Mouse (Mus musculus): ENCODE measurements around the gene Kpna2. TPM values are rescaled to one million over a fixed set of nuclear protein-coding genes. Genes with fewer than 3 reads are reported as not detected.

Kpna2 gene
- polyA plus RNA-seq, 1 experiment: 50.9 TPM

DNA sequence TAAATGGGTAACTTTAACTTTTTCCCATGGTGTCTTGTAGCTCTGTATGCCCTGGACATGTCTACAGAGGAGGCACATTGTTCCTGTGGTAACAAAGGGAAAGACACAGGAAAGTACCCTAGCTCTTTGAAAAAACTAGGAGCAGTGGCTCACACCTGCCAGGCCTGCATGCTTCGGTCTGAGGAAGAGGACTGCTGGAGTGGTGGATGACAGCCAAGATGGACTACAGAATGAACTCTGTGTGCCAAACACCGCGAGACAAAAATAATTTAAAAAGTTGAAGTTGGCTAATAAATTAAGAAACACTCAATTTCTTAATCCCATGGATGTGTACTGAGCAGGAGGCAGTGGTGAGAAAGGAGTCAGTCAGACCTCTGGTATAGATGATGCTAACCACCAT, 42.1 kb upstream of the Kpna2 start:
- H3ac ChIP-seq (ENCODE audit: control insufficient read depth, insufficient read length, low read depth): no peak overlapping the region
- no peak overlapping the region for H3K4me3 ChIP-seq (ENCODE audit: insufficient read depth, poor library complexity, severe bottlenecking)
- H3K36me3 ChIP-seq (ENCODE audit: control insufficient read depth, insufficient read depth): peaks cover 62% of the 10 kb centered on the region
- no peaks in the 10 kb centered on the region for H3K27me3 ChIP-seq (ENCODE audit: control insufficient read depth, insufficient read depth, insufficient read length)
- TF ChIP-seq CEBPB (IDR thresholded peaks at IDR 0.05; ENCODE audit: low read depth) (no peak), MYOD1 (IDR thresholded peaks at IDR 0.05; ENCODE audit: control insufficient read depth, insufficient read length, low read depth) (no peak), MAX (IDR thresholded peaks at IDR 0.05) (no peak)
- peaks cover 1% of the 10 kb centered on the region for H3K79me3 ChIP-seq (ENCODE audit: low read depth)
- no peaks in the 10 kb centered on the region for H3K79me2 ChIP-seq (ENCODE audit: control insufficient read depth, insufficient read depth)

DNA sequence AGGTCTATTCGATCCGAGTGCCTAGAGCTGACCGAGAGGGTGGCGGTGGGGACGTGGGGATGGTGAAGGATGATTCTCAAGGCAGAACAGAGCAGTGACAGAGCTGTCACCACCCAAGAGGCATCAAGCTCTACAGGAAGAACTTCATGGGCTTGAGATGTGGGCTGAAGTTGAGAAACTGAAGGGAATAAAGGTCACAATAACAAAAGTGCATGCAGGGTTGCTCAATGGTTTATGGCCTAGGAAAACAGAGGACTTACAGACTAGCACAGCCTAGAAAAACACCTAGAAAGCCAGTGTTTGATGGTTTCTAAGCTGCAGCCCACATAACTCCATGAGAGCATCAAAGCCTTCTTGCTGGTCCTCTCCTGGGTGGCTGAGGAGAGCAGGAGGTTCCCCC, 40.1 kb upstream of the Kpna2 start:
- TF ChIP-seq CEBPB (IDR thresholded peaks at IDR 0.05; ENCODE audit: low read depth) (no peak), MYOG (IDR thresholded peaks at IDR 0.05; ENCODE audit: control insufficient read depth, extremely low read depth, insufficient read length) (no peak), MAX (IDR thresholded peaks at IDR 0.05) (no peak), MYOD1 (IDR thresholded peaks at IDR 0.05; ENCODE audit: control insufficient read depth, insufficient read length, low read depth) (no peak), CTCF (IDR thresholded peaks at IDR 0.05; ENCODE audit: control insufficient read depth, insufficient read depth, insufficient read length) (no peak), USF1 (IDR thresholded peaks at IDR 0.05; ENCODE audit: low read depth) (no peak), FOSL1 (IDR thresholded peaks at IDR 0.05; ENCODE audit: insufficient read depth, low read length, poor library complexity, severe bottlenecking) (no peak)
- peaks cover 54% of the 10 kb centered on the region for H3K36me3 ChIP-seq (ENCODE audit: control insufficient read depth, insufficient read depth)
- H3K4me3 ChIP-seq (ENCODE audit: insufficient read depth, poor library complexity, severe bottlenecking): no peak overlapping the region
- no peaks in the 10 kb centered on the region for H3K27me3 ChIP-seq (ENCODE audit: control insufficient read depth, insufficient read depth, insufficient read length)
- H3K79me3 ChIP-seq (ENCODE audit: low read depth): peaks cover 1% of the 10 kb centered on the region
- H3K79me2 ChIP-seq (ENCODE audit: control insufficient read depth, insufficient read depth): no peaks in the 10 kb centered on the region
- no peak overlapping the region for H3ac ChIP-seq (ENCODE audit: control insufficient read depth, insufficient read length, low read depth)

- no peaks in the 10 kb centered on the region for H3K79me2 ChIP-seq (ENCODE audit: control insufficient read depth, insufficient read depth)
- TF ChIP-seq CTCF (IDR thresholded peaks at IDR 0.05; ENCODE audit: control insufficient read depth, insufficient read depth, insufficient read length): no peak
- no peak for TF ChIP-seq USF1 (IDR thresholded peaks at IDR 0.05; ENCODE audit: low read depth)
- no peak for TF ChIP-seq FOSL1 (IDR thresholded peaks at IDR 0.05; ENCODE audit: insufficient read depth, low read length, poor library complexity, severe bottlenecking)
- no peak for TF ChIP-seq MAX (IDR thresholded peaks at IDR 0.05)
- TF ChIP-seq MYOD1 (IDR thresholded peaks at IDR 0.05; ENCODE audit: control insufficient read depth, insufficient read length, low read depth): no peak
- TF ChIP-seq MYOG (IDR thresholded peaks at IDR 0.05; ENCODE audit: control insufficient read depth, extremely low read depth, insufficient read length): no peak
- TF ChIP-seq CEBPB (IDR thresholded peaks at IDR 0.05; ENCODE audit: low read depth): no peak
- peaks cover 21% of the 10 kb centered on the region for H3K36me3 ChIP-seq (ENCODE audit: control insufficient read depth, insufficient read depth)
- no peaks in the 10 kb centered on the region for H3K27me3 ChIP-seq (ENCODE audit: control insufficient read depth, insufficient read depth, insufficient read length)
- H3K4me3 ChIP-seq (ENCODE audit: insufficient read depth, poor library complexity, severe bottlenecking): no peak overlapping the region
- no peak overlapping the region for H3ac ChIP-seq (ENCODE audit: control insufficient read depth, insufficient read length, low read depth)
- no peaks in the 10 kb centered on the region for H3K79me3 ChIP-seq (ENCODE audit: low read depth)
Observed at GRCm38 (mm10) chr11:107034085-107034810, 34.9 kb upstream of the Kpna2 start.

GRCm38 (mm10) chr11:107031635-107032034, 32.3 kb upstream of the Kpna2 start:
- H3K4me3 ChIP-seq (ENCODE audit: insufficient read depth, poor library complexity, severe bottlenecking): no peak overlapping the region
- H3K79me2 ChIP-seq (ENCODE audit: control insufficient read depth, insufficient read depth): no peaks in the 10 kb centered on the region
- H3K27me3 ChIP-seq (ENCODE audit: control insufficient read depth, insufficient read depth, insufficient read length): no peaks in the 10 kb centered on the region
- TF ChIP-seq USF1 (IDR thresholded peaks at IDR 0.05; ENCODE audit: low read depth): no peak
- TF ChIP-seq FOSL1 (IDR thresholded peaks at IDR 0.05; ENCODE audit: insufficient read depth, low read length, poor library complexity, severe bottlenecking): no peak
- TF ChIP-seq MAX (IDR thresholded peaks at IDR 0.05): no peak
- no peak for TF ChIP-seq MYOG (IDR thresholded peaks at IDR 0.05; ENCODE audit: control insufficient read depth, extremely low read depth, insufficient read length)
- TF ChIP-seq CTCF (IDR thresholded peaks at IDR 0.05; ENCODE audit: control insufficient read depth, insufficient read depth, insufficient read length): no peak
- TF ChIP-seq CEBPB (IDR thresholded peaks at IDR 0.05; ENCODE audit: low read depth): no peak
- TF ChIP-seq MYOD1 (IDR thresholded peaks at IDR 0.05; ENCODE audit: control insufficient read depth, insufficient read length, low read depth): no peak
- H3K36me3 ChIP-seq (ENCODE audit: control insufficient read depth, insufficient read depth): peaks cover 6% of the 10 kb centered on the region
- no peak overlapping the region for H3ac ChIP-seq (ENCODE audit: control insufficient read depth, insufficient read length, low read depth)
- no peaks in the 10 kb centered on the region for H3K79me3 ChIP-seq (ENCODE audit: low read depth)

- Histone ChIP-seq H3K36me3 (ENCODE audit: control insufficient read depth, insufficient read depth) (no peaks in the 10 kb centered on the region), H3K79me3 (ENCODE audit: low read depth) (no peaks in the 10 kb centered on the region)
- no peak for TF ChIP-seq MYOG (IDR thresholded peaks at IDR 0.05; ENCODE audit: control insufficient read depth, extremely low read depth, insufficient read length)
- TF ChIP-seq USF1 (IDR thresholded peaks at IDR 0.05; ENCODE audit: low read depth): no peak
- TF ChIP-seq FOSL1 (IDR thresholded peaks at IDR 0.05; ENCODE audit: insufficient read depth, low read length, poor library complexity, severe bottlenecking): no peak
- TF ChIP-seq MYOD1 (IDR thresholded peaks at IDR 0.05; ENCODE audit: control insufficient read depth, insufficient read length, low read depth): no peak
- no peak for TF ChIP-seq CTCF (IDR thresholded peaks at IDR 0.05; ENCODE audit: control insufficient read depth, insufficient read depth, insufficient read length)
- no peak for TF ChIP-seq CEBPB (IDR thresholded peaks at IDR 0.05; ENCODE audit: low read depth)
- TF ChIP-seq MAX (IDR thresholded peaks at IDR 0.05): no peak
Observed at GRCm38 (mm10) chr11:107029536-107029935, 30.2 kb upstream of the Kpna2 start.

DNA sequence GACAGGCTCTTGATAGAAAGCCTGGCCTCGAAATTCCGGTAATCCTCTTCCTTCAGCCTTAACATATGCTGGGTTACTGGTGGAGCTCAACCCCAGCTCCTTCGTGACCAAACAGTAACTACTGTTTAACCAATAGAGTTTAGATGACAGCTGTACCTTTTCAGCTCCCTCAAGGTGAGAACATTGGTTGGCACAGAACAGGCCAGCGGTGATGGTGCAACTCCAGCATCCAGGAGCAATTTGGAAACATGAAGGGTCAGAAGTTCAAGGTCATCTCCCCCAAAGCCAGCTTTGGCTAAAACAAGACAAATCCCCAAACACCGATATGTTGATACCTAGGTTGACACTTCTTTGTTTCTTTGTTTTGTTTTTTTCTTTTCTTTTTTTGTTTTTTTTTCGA, 29.4 kb upstream of the Kpna2 start:
- no peaks in the 10 kb centered on the region for H3K79me3 ChIP-seq (ENCODE audit: low read depth)
- peak overlapping the region; percentile 51 for H3K4me3 ChIP-seq (ENCODE audit: insufficient read depth, poor library complexity, severe bottlenecking)
- H3ac ChIP-seq (ENCODE audit: control insufficient read depth, insufficient read length, low read depth): no peak overlapping the region
- peaks cover 3% of the 10 kb centered on the region for H3K27me3 ChIP-seq (ENCODE audit: control insufficient read depth, insufficient read depth, insufficient read length)
- no peaks in the 10 kb centered on the region for H3K36me3 ChIP-seq (ENCODE audit: control insufficient read depth, insufficient read depth)
- H3K79me2 ChIP-seq (ENCODE audit: control insufficient read depth, insufficient read depth): no peaks in the 10 kb centered on the region
- TF ChIP-seq USF1 (IDR thresholded peaks at IDR 0.05; ENCODE audit: low read depth) (no peak), FOSL1 (IDR thresholded peaks at IDR 0.05; ENCODE audit: insufficient read depth, low read length, poor library complexity, severe bottlenecking) (no peak), MYOD1 (IDR thresholded peaks at IDR 0.05; ENCODE audit: control insufficient read depth, insufficient read length, low read depth) (no peak)

More at GRCm38 (mm10) chr11:107029536-107029935, 30.2 kb upstream of the Kpna2 start:
- Histone ChIP-seq H3K4me3 (ENCODE audit: insufficient read depth, poor library complexity, severe bottlenecking) (no peak overlapping the region), H3K27me3 (ENCODE audit: control insufficient read depth, insufficient read depth, insufficient read length) (peaks cover 3% of the 10 kb centered on the region), H3ac (ENCODE audit: control insufficient read depth, insufficient read length, low read depth) (no peak overlapping the region), H3K79me2 (ENCODE audit: control insufficient read depth, insufficient read depth) (no peaks in the 10 kb centered on the region)

Measured in C2C12 (cell line).